Mouse (Mus musculus): ENCODE data around the gene Bbip1. TPM values are rescaled to one million over a fixed set of nuclear protein-coding genes. Genes with fewer than 3 reads are reported as not detected.

Bbip1 gene
- polyA plus RNA-seq, 1 experiment from 2014 or later = 152 TPM

GRCm38 (mm10) chr19:53889555-53889954 lies 54.9 kb downstream of the Bbip1 start:
- Histone ChIP-seq H3K4me2 (ENCODE audit: low read length) (no peak overlapping the region), H3K9me3 (replicated peaks; ENCODE audit: control insufficient read depth, low read length, poor library complexity, severe bottlenecking) (no peaks in the 10 kb centered on the region), H3K9ac (ENCODE audit: low read depth, low read length) (no peak overlapping the region), H3K36me3 (ENCODE audit: control insufficient read depth, insufficient read depth, low read length) (no peaks in the 10 kb centered on the region), H3K4me1 (ENCODE audit: control insufficient read depth, insufficient read depth, low read length) (no peaks in the 10 kb centered on the region), H3K27me3 (ENCODE audit: control insufficient read depth, insufficient read depth, low read depth, low read length) (no peaks in the 10 kb centered on the region), H3K4me3 (ENCODE audit: low read depth, low read length) (no peak overlapping the region), H3K27ac (ENCODE audit: low read length) (no peak overlapping the region)
- no peak for ATAC-seq
- WGBS = 82% methylated on average over 5 of the region's 5 CpGs

- WGBS = 89% methylated on average over 9 of the region's 9 CpGs
- no peaks in the 10 kb centered on the region for H3K9me3 ChIP-seq (replicated peaks; ENCODE audit: control insufficient read depth, low read length, poor library complexity, severe bottlenecking)
- H3K4me2 ChIP-seq (ENCODE audit: low read length) = no peak overlapping the region
- ATAC-seq = no peak
- no peak overlapping the region for H3K9ac ChIP-seq (ENCODE audit: low read depth, low read length)
- no peaks in the 10 kb centered on the region for H3K36me3 ChIP-seq (ENCODE audit: control insufficient read depth, insufficient read depth, low read length)
- H3K4me3 ChIP-seq (ENCODE audit: low read depth, low read length) = no peak overlapping the region
- no peaks in the 10 kb centered on the region for H3K27me3 ChIP-seq (ENCODE audit: control insufficient read depth, insufficient read depth, low read depth, low read length)
- H3K4me1 ChIP-seq (ENCODE audit: control insufficient read depth, insufficient read depth, low read length) = no peaks in the 10 kb centered on the region
- no peak overlapping the region for H3K27ac ChIP-seq (ENCODE audit: low read length)
Observed at GRCm38 (mm10) chr19:53888331-53888730, 56.1 kb downstream of the Bbip1 start.

GRCm38 (mm10) chr19:53887822-53888221 lies 56.6 kb downstream of the Bbip1 start:
- 93% methylated on average over 3 of the region's 3 CpGs for WGBS
- no peaks in the 10 kb centered on the region for H3K36me3 ChIP-seq (ENCODE audit: control insufficient read depth, insufficient read depth, low read length)
- H3K4me1 ChIP-seq (ENCODE audit: control insufficient read depth, insufficient read depth, low read length) = no peaks in the 10 kb centered on the region
- H3K27ac ChIP-seq (ENCODE audit: low read length) = no peak overlapping the region
- no peaks in the 10 kb centered on the region for H3K9me3 ChIP-seq (replicated peaks; ENCODE audit: control insufficient read depth, low read length, poor library complexity, severe bottlenecking)
- no peak overlapping the region for H3K9ac ChIP-seq (ENCODE audit: low read depth, low read length)
- no peak for ATAC-seq
- no peak overlapping the region for H3K4me3 ChIP-seq (ENCODE audit: low read depth, low read length)
- H3K4me2 ChIP-seq (ENCODE audit: low read length) = no peak overlapping the region
- no peaks in the 10 kb centered on the region for H3K27me3 ChIP-seq (ENCODE audit: control insufficient read depth, insufficient read depth, low read depth, low read length)

DNA sequence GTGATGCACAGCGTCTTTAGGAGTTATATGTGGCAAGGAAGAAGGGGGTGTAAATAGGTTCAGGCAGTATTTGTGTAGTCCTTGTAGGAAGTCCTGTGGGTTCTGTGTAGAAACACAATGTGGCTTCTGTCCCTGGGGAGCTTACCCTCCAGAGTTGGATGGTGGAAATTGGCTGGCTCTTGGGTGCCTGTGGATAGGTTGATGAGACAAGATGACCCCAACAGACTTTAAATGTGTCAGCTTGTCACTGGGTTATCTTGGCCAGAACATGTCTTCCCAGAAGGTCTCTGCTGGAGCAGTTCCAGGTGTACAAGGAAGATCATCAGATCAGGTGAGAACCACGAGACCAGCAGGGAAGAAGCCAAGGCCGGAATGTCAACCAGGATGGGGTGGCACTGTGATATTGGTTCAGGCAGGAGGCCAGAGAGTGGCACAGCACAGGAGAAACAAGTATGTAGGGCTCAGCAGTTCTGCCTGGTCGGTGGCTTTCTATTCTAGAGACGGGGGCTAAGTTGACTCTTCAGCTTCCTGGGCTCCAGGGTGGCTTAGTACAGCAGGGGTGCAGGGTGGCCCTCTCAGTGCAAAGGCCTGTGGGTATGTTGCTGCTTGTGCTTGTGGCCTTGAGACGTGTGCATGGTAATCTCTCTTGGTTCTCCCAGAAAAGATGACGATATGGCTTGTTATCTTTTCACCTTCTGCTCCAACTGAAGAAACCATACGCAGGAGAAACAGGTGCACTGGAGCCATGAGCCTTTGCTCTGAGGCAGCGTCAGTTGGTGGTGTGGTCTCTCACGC lies 57.7 kb downstream of the Bbip1 start:
- no peak overlapping the region for H3K27ac ChIP-seq (ENCODE audit: low read length)
- H3K4me3 ChIP-seq (ENCODE audit: low read depth, low read length) = no peak overlapping the region
- H3K4me1 ChIP-seq (ENCODE audit: control insufficient read depth, insufficient read depth, low read length) = no peaks in the 10 kb centered on the region
- H3K36me3 ChIP-seq (ENCODE audit: control insufficient read depth, insufficient read depth, low read length) = no peaks in the 10 kb centered on the region
- H3K9ac ChIP-seq (ENCODE audit: low read depth, low read length) = no peak overlapping the region
- WGBS = 91% methylated on average over 10 of the region's 10 CpGs
- no peak for ATAC-seq
- no peak overlapping the region for H3K4me2 ChIP-seq (ENCODE audit: low read length)
- no peaks in the 10 kb centered on the region for H3K27me3 ChIP-seq (ENCODE audit: control insufficient read depth, insufficient read depth, low read depth, low read length)
- H3K9me3 ChIP-seq (replicated peaks; ENCODE audit: control insufficient read depth, low read length, poor library complexity, severe bottlenecking) = no peaks in the 10 kb centered on the region

DNA sequence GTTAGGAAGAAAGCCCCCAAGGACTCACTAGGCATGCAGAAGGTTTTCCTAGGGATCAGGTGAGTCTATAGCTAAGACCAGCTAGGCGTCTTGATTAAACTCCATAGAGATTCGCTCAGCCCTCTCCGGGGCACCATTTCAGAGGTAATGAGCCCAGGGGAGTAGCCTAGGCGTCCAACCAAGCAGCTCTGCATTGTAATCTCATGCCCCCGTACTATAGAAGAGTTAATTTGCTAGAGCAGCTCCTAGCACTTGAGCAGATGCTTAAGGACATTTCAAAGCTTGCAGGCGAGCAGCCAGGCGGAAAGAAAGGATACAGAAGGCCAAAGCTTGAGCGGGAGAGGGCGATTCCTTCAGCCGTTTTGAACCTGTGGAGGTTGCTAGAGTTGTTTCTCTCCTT lies 59.0 kb downstream of the Bbip1 start:
- WGBS = 11% methylated on average over 10 of the region's 10 CpGs
- no peak overlapping the region for H3K9ac ChIP-seq (ENCODE audit: low read depth, low read length)
- ATAC-seq = no peak
- no peak overlapping the region for H3K27ac ChIP-seq (ENCODE audit: low read length)
- H3K27me3 ChIP-seq (ENCODE audit: control insufficient read depth, insufficient read depth, low read depth, low read length) = no peaks in the 10 kb centered on the region
- H3K4me1 ChIP-seq (ENCODE audit: control insufficient read depth, insufficient read depth, low read length) = no peaks in the 10 kb centered on the region
- H3K36me3 ChIP-seq (ENCODE audit: control insufficient read depth, insufficient read depth, low read length) = no peaks in the 10 kb centered on the region
- H3K9me3 ChIP-seq (replicated peaks; ENCODE audit: control insufficient read depth, low read length, poor library complexity, severe bottlenecking) = no peaks in the 10 kb centered on the region
- H3K4me2 ChIP-seq (ENCODE audit: low read length) = no peak overlapping the region
- no peak overlapping the region for H3K4me3 ChIP-seq (ENCODE audit: low read depth, low read length)

DNA sequence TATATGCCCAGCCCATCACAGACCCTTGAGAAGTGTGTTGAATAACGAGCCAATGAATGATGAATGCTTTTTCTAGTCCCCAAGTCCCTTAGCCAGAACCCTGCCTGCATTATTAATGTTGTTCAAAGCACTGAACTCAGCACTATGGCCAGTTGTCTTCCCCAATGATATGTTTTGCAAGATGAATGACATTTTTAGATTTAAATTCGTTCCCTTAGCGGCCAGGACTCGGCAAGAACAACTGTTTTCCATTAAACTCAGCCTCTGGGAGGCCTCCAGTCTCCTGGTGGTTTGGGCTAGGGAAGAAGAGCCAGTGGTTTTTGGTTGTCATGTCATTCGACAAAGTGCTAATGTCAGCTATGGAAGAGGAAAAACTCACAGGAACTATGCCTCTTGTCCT lies 62.6 kb downstream of the Bbip1 start:
- WGBS = 49% methylated on average over 5 of the region's 5 CpGs
- no peak overlapping the region for H3K27ac ChIP-seq (ENCODE audit: low read length)
- no peak overlapping the region for H3K9ac ChIP-seq (ENCODE audit: low read depth, low read length)
- H3K36me3 ChIP-seq (ENCODE audit: control insufficient read depth, insufficient read depth, low read length) = no peaks in the 10 kb centered on the region
- ATAC-seq = no peak
- no peak overlapping the region for H3K4me2 ChIP-seq (ENCODE audit: low read length)
- H3K4me3 ChIP-seq (ENCODE audit: low read depth, low read length) = no peak overlapping the region
- no peaks in the 10 kb centered on the region for H3K9me3 ChIP-seq (replicated peaks; ENCODE audit: control insufficient read depth, low read length, poor library complexity, severe bottlenecking)
- no peaks in the 10 kb centered on the region for H3K4me1 ChIP-seq (ENCODE audit: control insufficient read depth, insufficient read depth, low read length)
- H3K27me3 ChIP-seq (ENCODE audit: control insufficient read depth, insufficient read depth, low read depth, low read length) = no peaks in the 10 kb centered on the region

DNA sequence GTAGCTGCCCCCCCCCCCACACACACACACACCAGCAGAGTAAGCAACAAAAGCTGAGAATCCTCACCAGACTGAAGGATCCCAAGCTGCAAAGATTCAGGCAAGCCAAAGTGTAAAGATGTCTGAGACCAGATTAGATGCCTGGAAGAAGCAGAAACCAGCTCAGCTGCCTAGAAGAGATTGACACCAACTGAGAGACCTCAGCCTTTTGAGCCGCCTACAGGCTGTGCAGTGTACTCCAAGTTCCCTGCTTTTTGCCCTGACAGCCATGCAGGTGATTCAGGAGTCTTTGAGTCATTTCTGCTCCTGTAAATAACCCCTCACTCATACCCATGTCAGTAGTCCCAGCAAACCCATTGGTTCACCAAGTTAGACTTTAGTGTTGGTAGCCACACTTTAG lies 64.0 kb downstream of the Bbip1 start:
- no peaks in the 10 kb centered on the region for H3K36me3 ChIP-seq (ENCODE audit: control insufficient read depth, insufficient read depth, low read length)
- 75% methylated on average over 1 of the region's 1 CpGs for WGBS
- no peak overlapping the region for H3K4me3 ChIP-seq (ENCODE audit: low read depth, low read length)
- no peak for ATAC-seq
- no peaks in the 10 kb centered on the region for H3K9me3 ChIP-seq (replicated peaks; ENCODE audit: control insufficient read depth, low read length, poor library complexity, severe bottlenecking)
- no peak overlapping the region for H3K9ac ChIP-seq (ENCODE audit: low read depth, low read length)
- H3K27ac ChIP-seq (ENCODE audit: low read length) = no peak overlapping the region
- no peaks in the 10 kb centered on the region for H3K27me3 ChIP-seq (ENCODE audit: control insufficient read depth, insufficient read depth, low read depth, low read length)
- H3K4me1 ChIP-seq (ENCODE audit: control insufficient read depth, insufficient read depth, low read length) = no peaks in the 10 kb centered on the region
- H3K4me2 ChIP-seq (ENCODE audit: low read length) = no peak overlapping the region

Other genes starting within 250 kb of the Bbip1 start
- 65.1 and 69.8 TPM in 2 replicates for gene Pdcd4, start 52.4 kb downstream of the Bbip1 start, polyA plus RNA-seq (2015; fragmentation: Nextera tagmentation; extraction: Ambion mirVana)
- 60.8 and 63.0 TPM in 2 replicates for gene Shoc2, start 321 bp downstream of the Bbip1 start, polyA plus RNA-seq (2015; fragmentation: Nextera tagmentation; extraction: Ambion mirVana)
- 1.9 and 3.3 TPM in 2 replicates for gene Adra2a, start 99.5 kb upstream of the Bbip1 start, polyA plus RNA-seq (2015; fragmentation: Nextera tagmentation; extraction: Ambion mirVana)